Mouse (Mus musculus) heart, embryonic 12.5 days (tissue): ENCODE data around the gene Gm20605. TPM values are rescaled to one million over a fixed set of nuclear protein-coding genes. Genes with fewer than 3 reads are reported as not detected.

Source experiments
- ATAC-seq: fragments of 200-750 bp; cut with Nextera tagmentation; 2 replicates; pipeline ENCODE4 v1.8.0; 2017; ENCODE audit warnings: moderate TSS enrichment, moderate library complexity; ENCODE audit not compliant: insufficient number of reproducible peaks, low FRiP score
- H3K27ac ChIP-seq: fragments of 300-500 bp; sonication (generic); 2 replicates; pipeline ENCODE4 v1.5.1; 2016; ENCODE audit warnings: mild to moderate bottlenecking, moderate library complexity; ENCODE audit not compliant: poor library complexity, severe bottlenecking
- H3K27me3 ChIP-seq: fragments of 300-500 bp; sonication (generic); replicated peaks from 2 replicates; pipeline ENCODE4 v1.6.1; 2016; ENCODE audit warnings: mild to moderate bottlenecking, moderate library complexity
- H3K36me3 ChIP-seq: fragments of 300-500 bp; sonication (generic); 2 replicates; pipeline ENCODE4 v1.6.1; 2016; ENCODE audit warnings: mild to moderate bottlenecking, moderate library complexity
- H3K4me1 ChIP-seq: fragments of 300-500 bp; sonication (generic); replicated peaks from 2 replicates; pipeline ENCODE4 v1.6.1; 2016; ENCODE audit warnings: mild to moderate bottlenecking
- H3K4me2 ChIP-seq: fragments of 300-500 bp; sonication (generic); 2 replicates; pipeline ENCODE4 v1.6.1; 2016; ENCODE audit warnings: mild to moderate bottlenecking, moderate library complexity
- H3K4me3 ChIP-seq: fragments of 300-500 bp; sonication (generic); 2 replicates; pipeline ENCODE4 v1.5.1; 2016; ENCODE audit warnings: mild to moderate bottlenecking
- H3K9ac ChIP-seq: fragments of 300-500 bp; sonication (generic); 2 replicates; pipeline ENCODE4 v1.6.1; 2016; ENCODE audit warnings: mild to moderate bottlenecking, moderate library complexity
- H3K9me3 ChIP-seq: fragments of 300-500 bp; sonication (generic); replicated peaks from 2 replicates; pipeline ENCODE4 v1.6.1; 2016; ENCODE audit warnings: mild to moderate bottlenecking, moderate library complexity
- WGBS: fragments of 180-500 bp; shearing (Covaris S2); methylation state at CpG from one replicate; pipeline ENCODE4 v1.1.7; 2016; 5-methylcytosine and 5-hydroxymethylcytosine counted together
- polyA plus RNA-seq: library from polyadenylated mRNA; unstranded; fragments of >200 nt; fragmentation: Nextera tagmentation; extraction: Ambion mirVana; gene quantifications from 2 replicates; pipeline ENCODE4 v1.2.1, GENCODE M21; 2016

Gm20605 gene
- polyA plus RNA-seq, 1 experiment from 2014 or later, result 6.9 TPM

DNA sequence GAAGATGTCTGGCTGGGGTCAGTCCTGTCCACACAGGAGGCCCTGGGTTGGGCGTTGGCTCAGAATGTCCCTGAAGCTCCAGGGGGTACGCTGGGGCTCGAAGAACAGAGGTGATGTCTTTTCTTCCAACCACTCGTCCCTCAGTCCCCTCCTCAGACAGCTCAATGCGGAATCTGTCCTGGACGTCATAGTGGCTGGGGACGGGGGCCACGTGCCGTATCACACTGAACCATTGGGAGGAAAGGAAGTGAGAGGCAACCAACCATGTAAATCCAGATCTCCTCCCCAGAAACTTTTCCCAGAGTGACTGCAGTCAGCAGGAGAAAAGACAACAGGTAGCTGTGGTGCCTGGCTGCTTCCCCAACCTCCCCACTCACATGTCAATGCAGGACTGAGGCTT is 29.4 kb upstream of the Gm20605 start:
- 62% methylated on average over 9 of the region's 9 CpGs for WGBS
- no peak for ATAC-seq
- peaks cover 20% of the 10 kb centered on the region for H3K4me1 ChIP-seq
- H3K4me3 ChIP-seq, result peak overlapping the region; percentile 83
- peak overlapping the region; percentile 90 for H3K9ac ChIP-seq
- H3K36me3 ChIP-seq, result peaks cover 22% of the 10 kb centered on the region
- no peaks in the 10 kb centered on the region for H3K27me3 ChIP-seq
- peak overlapping the region; percentile 98 for H3K4me2 ChIP-seq
- no peak overlapping the region for H3K27ac ChIP-seq
- H3K9me3 ChIP-seq, result no peaks in the 10 kb centered on the region

DNA sequence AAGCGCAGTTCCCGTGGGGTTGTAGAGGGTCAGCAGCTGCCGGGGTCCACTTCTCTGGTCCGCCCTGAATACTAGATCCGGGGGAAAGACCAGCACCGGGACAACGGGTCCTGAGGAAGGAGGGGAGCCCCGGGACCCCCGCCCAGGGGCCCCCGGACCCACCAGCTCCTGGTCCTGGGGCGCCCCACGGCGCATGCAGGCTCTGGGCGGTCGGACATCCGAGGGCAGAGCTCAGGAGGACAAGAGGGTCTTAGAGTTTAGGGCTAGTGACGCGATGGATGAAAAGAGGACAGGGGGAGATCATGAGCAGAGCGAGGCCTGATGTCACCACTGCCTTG is 28.7 kb upstream of the Gm20605 start:
- H3K4me2 ChIP-seq, result peak overlapping the region; percentile 98
- peak overlapping the region; percentile 84 for H3K27ac ChIP-seq
- peak overlapping the region; percentile 83 for H3K4me3 ChIP-seq
- H3K9ac ChIP-seq, result peak overlapping the region; percentile 90
- no peaks in the 10 kb centered on the region for H3K9me3 ChIP-seq
- peaks cover 20% of the 10 kb centered on the region for H3K4me1 ChIP-seq
- peaks cover 27% of the 10 kb centered on the region for H3K36me3 ChIP-seq
- peak; percentile 61 for ATAC-seq
- 4% methylated on average over 19 of the region's 19 CpGs for WGBS
- H3K27me3 ChIP-seq, result no peaks in the 10 kb centered on the region

DNA sequence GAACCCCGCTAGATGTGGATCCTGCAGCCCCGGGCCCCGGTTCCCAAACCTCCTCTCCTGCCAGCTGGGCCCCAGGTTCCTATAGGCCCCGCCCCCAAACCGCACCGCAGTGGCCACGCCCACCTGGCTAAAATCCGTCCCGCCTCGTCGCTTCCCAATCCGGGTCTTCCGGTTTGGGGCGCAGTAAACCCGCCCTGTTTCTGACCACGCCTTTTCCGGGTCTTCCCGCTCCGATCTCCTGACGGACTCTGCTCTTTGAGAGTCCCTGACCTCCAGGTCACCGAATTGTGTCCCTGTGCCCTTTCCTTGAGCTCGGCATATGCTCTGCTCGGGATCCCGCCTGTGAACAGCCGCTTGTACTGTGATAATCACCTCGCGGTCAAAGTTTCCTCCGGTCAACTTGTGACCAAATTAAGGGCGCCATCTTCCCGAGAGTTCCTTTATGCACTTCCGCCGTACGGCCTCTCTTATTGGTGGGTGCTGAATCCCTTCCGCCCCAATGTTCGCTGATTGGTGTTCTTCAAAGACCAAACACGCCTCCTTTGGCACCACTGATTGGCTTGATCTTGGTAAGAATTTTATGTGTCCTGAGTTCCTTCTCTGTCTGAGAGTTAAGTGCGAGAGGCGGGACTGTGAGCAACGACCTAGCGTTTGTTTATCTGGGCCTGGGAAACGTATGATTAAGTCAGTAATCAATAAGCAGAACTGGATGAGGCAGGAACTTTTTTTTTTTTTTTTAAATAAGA is 28.2 kb upstream of the Gm20605 start, which contains the start of gene Mospd3:
Gene Mospd3 (minus strand): TSS at position 440 of the 746 bp plus-strand sequence.
- ATAC-seq, result peak; percentile 95
- Histone ChIP-seq H3K27ac (peak within 1 kb of the TSS; percentile 84), H3K4me2 (peak within 1 kb of the TSS; percentile 98), H3K9me3 (no peaks in the 10 kb centered on the region), H3K4me3 (peak within 1 kb of the TSS; percentile 83), H3K36me3 (peaks cover 32% of the 10 kb centered on the region), H3K27me3 (no peaks in the 10 kb centered on the region), H3K9ac (peak within 1 kb of the TSS; percentile 90), H3K4me1 (peaks cover 20% of the 10 kb centered on the region)
- WGBS, result under 1% methylated on average over 41 of the region's 41 CpGs

DNA sequence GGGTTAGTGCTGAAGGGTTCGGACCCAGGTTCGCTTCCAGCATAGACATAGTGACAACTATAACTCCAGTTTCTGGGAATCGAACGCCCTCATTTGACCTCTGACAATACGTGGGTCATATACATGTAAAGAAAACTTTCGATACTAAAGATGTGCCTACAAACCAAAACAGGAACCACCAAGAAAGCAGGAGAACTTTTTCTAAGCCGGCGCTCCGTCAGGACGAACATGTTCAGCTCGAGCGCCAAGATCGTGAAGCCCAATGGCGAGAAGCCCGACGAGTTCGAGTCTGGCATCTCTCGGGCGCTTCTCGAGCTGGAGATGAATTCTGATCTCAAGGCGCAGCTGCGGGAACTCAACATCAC is 27.6 kb upstream of the Gm20605 start:
- H3K36me3 ChIP-seq, result peaks cover 38% of the 10 kb centered on the region
- H3K4me2 ChIP-seq, result peak overlapping the region; percentile 98
- peak overlapping the region; percentile 45 for H3K27ac ChIP-seq
- no peak for ATAC-seq
- no peaks in the 10 kb centered on the region for H3K9me3 ChIP-seq
- peak overlapping the region; percentile 83 for H3K4me3 ChIP-seq
- H3K9ac ChIP-seq, result peak overlapping the region; percentile 63
- no peaks in the 10 kb centered on the region for H3K27me3 ChIP-seq
- under 1% methylated on average over 22 of the region's 22 CpGs for WGBS
- H3K4me1 ChIP-seq, result peaks cover 20% of the 10 kb centered on the region

DNA sequence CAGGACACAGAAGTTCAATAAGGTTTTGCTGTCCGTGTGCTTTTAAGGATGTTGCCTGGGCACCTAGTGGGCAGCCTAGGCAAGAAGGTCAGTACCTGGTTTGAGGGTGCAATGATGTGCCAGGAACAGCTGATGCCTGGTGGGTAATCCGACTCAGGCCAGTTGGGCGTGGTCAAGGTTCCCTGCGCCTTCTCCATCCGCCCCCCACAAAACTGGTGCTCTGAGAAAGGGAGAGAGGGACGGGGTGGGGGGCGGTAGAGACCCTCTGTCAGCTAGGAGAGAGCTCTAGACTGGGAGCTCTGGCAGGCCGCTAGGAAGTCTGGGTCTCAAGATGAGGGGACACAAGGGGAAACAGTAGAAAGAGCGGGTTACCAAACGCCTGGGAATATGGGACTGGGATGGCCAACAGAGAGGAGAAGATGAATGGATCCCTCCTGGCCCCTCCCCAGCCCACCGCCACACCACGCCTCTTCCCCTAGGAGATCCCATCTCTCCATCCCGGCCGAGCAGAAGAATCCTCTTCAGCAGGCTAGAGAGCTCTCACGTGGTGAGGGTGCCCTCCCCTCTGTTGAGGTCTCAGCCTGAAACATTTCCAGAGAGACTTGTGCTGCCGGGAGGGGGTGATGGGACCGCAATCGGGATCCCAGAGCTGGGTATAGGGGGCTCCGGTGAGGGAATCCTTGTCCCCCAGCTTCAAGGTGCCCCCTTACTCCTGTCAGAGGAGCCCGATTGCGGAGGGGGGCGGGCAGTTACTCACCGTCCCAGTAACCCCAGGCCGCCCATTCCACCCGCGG is 20.9 kb upstream of the Gm20605 start:
- peaks cover 15% of the 10 kb centered on the region for H3K27me3 ChIP-seq
- 28% methylated on average over 26 of the region's 26 CpGs for WGBS
- H3K27ac ChIP-seq, result no peak overlapping the region
- peak overlapping the region; percentile 64 for H3K9ac ChIP-seq
- no peaks in the 10 kb centered on the region for H3K9me3 ChIP-seq
- H3K4me3 ChIP-seq, result peak overlapping the region; percentile 31; the same call in 1 of the 2 replicates
- H3K4me2 ChIP-seq, result peak overlapping the region; percentile 62
- no peak for ATAC-seq
- peaks cover 51% of the 10 kb centered on the region for H3K4me1 ChIP-seq
- peaks cover 43% of the 10 kb centered on the region for H3K36me3 ChIP-seq

DNA sequence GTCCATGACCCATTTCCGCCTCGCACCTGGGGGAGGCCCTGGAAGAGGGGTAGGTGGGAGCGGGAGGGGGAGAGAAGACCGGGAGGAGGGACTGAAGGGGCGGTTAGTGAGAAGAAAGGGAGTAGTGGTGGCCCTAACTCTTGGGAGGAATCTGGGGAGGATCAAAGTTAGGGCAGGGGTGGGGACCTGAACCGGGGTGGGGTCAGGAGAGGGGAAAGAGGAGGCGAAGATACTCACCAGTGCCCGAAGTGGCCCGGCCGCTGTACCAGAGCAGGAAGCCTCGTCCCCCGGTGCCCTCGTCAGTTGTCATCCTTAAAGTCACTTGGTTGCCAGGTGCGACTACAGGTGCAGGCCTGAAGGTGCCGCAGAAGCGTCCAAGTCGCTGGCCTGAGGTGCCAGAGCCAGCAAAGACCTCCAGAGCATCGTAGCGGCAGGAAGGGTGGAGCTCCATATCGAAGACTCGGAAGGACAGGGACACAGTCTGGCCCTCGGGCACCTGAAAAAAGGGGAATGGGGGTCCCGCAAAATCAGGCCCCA is 20.3 kb upstream of the Gm20605 start:
- ATAC-seq, result no peak
- Histone ChIP-seq H3K27ac (no peak overlapping the region), H3K9me3 (no peaks in the 10 kb centered on the region), H3K36me3 (peaks cover 43% of the 10 kb centered on the region), H3K4me3 (peak overlapping the region; percentile 31), H3K4me2 (peak overlapping the region; percentile 62), H3K4me1 (peaks cover 57% of the 10 kb centered on the region), H3K9ac (peak overlapping the region; percentile 64), H3K27me3 (peaks cover 15% of the 10 kb centered on the region)
- WGBS, result 26% methylated on average over 23 of the region's 23 CpGs

DNA sequence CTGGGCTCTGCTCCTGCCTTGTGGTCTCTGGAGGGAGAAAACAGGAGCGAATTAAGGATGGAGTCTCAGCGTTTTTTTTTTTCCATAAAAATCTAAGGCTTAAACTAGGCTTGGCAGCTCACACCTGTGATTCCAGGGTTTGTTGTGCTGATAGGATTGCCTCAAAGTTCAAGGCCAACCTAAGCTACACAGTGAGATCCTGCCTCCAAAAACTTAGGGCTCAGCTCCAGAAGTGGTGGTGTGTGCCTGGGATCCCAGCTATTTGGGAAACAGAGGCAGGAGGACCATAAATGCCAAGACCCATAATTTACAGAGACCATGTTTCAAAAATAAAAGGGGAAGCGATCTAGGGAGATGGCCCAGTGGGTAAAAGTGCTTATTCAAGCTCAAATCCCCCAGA is 19.7 kb upstream of the Gm20605 start:
- no peaks in the 10 kb centered on the region for H3K9me3 ChIP-seq
- H3K4me3 ChIP-seq, result no peak overlapping the region
- H3K9ac ChIP-seq, result no peak overlapping the region
- H3K27ac ChIP-seq, result no peak overlapping the region
- ATAC-seq, result no peak
- peaks cover 63% of the 10 kb centered on the region for H3K4me1 ChIP-seq
- WGBS, result 59% methylated on average over 3 of the region's 3 CpGs
- peak overlapping the region; percentile 64 for H3K4me2 ChIP-seq
- H3K27me3 ChIP-seq, result peaks cover 15% of the 10 kb centered on the region
- peaks cover 38% of the 10 kb centered on the region for H3K36me3 ChIP-seq

DNA sequence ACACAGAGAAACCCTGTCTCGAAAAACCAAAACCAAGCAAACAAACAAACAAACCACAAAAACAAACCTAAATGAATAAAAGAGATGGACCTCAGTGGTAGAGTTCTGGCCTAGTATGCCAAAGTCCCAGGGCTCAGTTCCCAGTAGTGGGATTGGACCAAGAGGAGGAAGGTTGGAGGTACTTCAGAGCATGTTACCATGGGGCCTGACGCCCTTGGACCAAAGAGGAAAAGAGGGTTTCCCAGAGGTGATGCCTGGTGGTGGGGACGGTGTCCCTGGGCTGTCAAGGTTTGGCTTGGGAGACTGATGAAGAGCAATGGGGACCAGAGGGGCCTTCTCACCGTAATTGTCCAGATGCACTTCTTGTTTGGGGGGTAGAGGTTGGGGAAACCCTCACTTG is 18.9 kb upstream of the Gm20605 start:
- peaks cover 63% of the 10 kb centered on the region for H3K4me1 ChIP-seq
- 57% methylated on average over 4 of the region's 4 CpGs for WGBS
- ATAC-seq, result no peak

DNA sequence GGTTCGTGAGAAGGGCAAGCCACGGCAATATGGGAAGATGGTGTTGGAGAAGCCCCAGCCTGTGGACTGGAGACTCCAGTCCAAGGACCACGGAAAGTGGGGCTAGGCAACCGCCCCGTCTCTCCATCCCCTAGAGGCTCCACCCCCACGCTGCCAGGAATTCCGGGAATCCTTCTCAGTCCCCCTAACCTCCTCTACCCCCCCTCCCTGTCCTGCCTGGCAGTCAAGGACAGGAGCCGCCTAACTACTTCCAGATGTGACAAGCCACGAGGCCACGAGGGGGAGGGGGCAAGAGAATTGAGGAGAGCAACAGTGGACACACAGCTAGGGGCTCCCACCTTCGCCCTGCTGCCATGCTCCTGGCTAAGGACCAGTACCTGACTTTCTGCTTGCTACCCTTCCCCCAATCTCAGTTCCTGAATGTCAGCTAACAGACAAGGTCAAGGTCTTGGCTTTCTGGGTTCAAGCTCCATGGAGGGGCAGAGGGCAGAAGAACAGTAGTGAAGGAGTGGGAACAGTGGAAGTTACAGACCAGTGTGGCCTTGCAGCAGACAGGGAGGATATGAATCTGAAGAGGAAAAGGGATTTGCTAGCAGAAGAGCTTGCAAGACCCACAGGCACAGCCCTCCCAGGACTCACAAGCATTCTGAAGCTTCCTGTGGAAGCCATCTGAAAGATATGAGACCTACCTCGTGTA is 18.3 kb upstream of the Gm20605 start:
- Histone ChIP-seq H3K27me3 (peaks cover 15% of the 10 kb centered on the region), H3K4me3 (peak overlapping the region; percentile 42), H3K4me1 (peaks cover 63% of the 10 kb centered on the region), H3K4me2 (peak overlapping the region; percentile 64), H3K36me3 (peaks cover 26% of the 10 kb centered on the region), H3K9ac (peak overlapping the region; percentile 68), H3K9me3 (no peaks in the 10 kb centered on the region), H3K27ac (peak overlapping the region; percentile 95)
- 2% methylated on average over 12 of the region's 12 CpGs for WGBS
- peak; percentile 54 for ATAC-seq

More for the DNA sequence above, 18.9 kb upstream of the Gm20605 start:
- peak overlapping the region; percentile 95 for H3K27ac ChIP-seq
- no peaks in the 10 kb centered on the region for H3K9me3 ChIP-seq
- peaks cover 32% of the 10 kb centered on the region for H3K36me3 ChIP-seq
- H3K9ac ChIP-seq, result peak overlapping the region; percentile 39; the same call in 1 of the 2 replicates
- H3K27me3 ChIP-seq, result peaks cover 15% of the 10 kb centered on the region
- H3K4me2 ChIP-seq, result peak overlapping the region; percentile 64
- H3K4me3 ChIP-seq, result peak overlapping the region; percentile 42

DNA sequence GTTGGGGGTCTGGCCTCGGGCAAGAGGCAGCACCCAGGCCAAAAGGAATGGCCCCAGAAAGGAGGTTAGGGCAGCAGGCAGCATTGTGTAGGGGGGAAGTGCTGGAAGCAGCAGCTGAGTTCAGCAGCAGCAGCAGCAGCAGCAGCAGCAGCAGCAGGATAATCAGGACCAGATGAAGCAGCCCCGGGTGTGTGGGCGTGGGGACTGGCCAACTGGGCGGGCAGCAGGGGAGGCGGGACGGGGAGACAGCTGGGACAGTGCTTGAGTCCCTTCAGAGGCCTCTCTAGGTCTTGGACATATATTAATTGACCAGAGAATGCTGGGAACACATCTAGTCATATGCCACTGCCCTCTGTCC is 17.8 kb upstream of the Gm20605 start:
- Histone ChIP-seq H3K4me2 (peak overlapping the region; percentile 64), H3K9me3 (no peaks in the 10 kb centered on the region), H3K4me3 (peak overlapping the region; percentile 42), H3K9ac (peak overlapping the region; percentile 68), H3K4me1 (peaks cover 63% of the 10 kb centered on the region), H3K27ac (peak overlapping the region; percentile 95), H3K27me3 (peaks cover 15% of the 10 kb centered on the region), H3K36me3 (peaks cover 21% of the 10 kb centered on the region)
- WGBS, result 8% methylated on average over 6 of the region's 6 CpGs
- peak; percentile 46 for ATAC-seq
